Mouse (Mus musculus) erythroblast, embryonic 14.5 days (primary cell): ENCODE data around the gene Capns2.

Experiments used
- GATA1 ChIP-seq: IDR thresholded peaks from 2 replicates; pipeline ENCODE4 v1.6.1; 2012; ENCODE audit warnings: low read length, inconsistent platforms, mixed read lengths
- TAL1 ChIP-seq: IDR thresholded peaks from 3 replicates; pipeline ENCODE4 v1.6.1; 2012; ENCODE audit warnings: low read length, inconsistent platforms, mixed read lengths

- TF ChIP-seq GATA1: no peak
- no peak for TF ChIP-seq TAL1
Measured at GRCm38 (mm10) chr8:92949071-92949470, 47.9 kb downstream of the Capns2 start.
